Mouse (Mus musculus) right cerebral cortex, postnatal 14 days (tissue): ENCODE data around the gene Lnx2.

Experiments used
- DNase-seq: peaks from one replicate; pipeline ENCODE4 v3.0.0; 2022

The Lnx2 gene

DNA sequence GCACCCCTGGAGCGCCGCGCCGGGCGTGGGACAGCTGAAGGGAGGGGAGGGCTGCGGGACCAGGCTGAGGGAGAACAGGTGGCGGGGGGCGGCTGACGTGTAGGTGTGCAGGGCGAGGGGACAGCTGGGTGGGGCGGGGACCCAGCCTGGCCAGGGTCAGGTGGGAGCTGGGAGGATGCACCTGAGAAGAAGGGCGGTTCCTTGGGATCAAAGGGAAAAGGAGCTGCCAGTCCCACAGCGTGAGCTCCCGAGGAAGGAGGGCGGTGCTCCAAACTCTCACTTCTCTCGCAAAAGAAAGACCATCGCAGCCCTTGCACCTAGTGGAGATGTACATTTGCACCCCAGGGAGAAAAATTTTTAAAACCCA, 396 bp upstream of the Lnx2 start, which contains the start of gene Polr1d:
TSS of gene Polr1d (plus strand) at position 252 of the 367 bp plus-strand sequence.
- no peak for DNase-seq

DNA sequence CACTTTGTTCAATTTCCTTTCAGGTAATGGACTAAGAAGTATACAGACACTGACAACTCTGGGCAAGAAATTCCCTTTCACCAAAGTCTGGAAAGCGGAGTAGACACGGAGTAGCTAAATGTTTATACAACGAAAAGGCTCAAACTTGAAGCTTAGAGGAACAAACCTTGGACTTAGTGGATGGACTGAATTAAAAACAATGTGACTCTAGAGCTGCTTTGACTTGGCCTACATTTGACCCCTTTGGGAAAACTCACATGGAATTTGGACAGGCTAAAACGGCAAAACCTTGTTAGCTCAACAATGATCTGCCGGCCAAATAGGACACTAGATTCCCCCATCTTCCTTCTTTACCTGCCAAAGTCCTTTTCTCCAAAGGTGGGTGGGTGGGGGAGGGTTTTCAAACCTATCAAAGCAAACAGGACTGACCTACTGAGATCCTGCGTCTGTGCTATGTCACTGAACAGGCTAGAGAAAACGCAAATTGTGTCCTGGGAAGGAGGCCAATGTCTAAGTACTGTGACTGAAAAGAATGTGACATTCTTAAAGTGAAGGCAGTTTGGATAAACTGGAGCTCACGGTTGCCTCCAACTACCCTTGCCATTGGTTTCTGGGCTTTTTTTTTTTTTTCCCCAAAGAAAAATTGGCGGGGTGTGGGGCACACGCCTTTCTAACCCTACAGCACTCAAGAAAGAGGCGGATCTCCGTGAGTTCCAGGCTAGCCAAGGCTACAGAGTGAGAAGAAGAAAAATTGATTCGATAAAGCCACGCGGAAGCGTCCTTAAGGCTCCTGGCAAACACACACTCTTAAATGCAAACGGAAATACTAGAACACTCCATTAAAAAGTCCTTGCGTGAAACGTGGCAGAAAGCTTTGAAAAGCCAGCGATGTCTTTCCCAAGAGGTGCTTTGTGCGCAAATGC, 1.0 kb downstream of the Lnx2 start:
- DNase-seq = no peak

DNA sequence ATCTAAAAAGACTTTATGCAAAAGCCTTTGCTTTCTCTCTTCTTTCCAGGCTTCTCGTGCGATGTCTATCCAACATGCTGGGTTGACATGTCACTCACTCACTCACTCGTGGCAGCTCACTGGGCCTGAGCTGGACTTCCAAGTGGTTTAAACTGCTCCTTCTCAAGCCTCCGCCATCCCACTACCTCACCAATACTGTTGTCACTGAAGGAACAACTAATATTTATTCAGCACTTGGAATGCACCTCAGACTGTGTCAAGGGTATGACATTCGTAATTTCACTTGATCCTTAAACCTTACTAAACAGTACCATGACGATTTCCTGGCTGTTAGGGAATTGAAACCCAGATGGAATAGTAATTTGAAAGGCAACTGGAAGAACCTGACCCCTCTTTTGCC, 2.6 kb downstream of the Lnx2 start:
- DNase-seq = no peak

DNA sequence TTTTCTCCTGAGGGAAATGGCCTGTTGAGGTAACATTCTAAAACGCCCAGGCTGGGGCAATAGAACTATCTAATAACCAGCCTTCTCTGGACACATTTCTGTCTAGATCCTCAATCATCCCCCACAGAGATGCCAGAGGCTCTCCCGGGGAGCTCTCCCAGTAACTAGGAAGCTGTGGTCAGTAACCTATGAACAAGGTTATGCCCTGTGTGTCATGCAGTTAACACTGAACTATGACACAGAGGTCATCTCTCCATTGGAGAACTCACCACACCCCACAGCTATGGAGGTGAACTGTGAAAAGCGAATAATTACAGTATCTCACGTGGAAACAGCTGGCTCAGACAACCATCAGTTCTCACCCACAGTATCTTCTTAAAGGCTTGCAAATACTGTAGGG, 4.5 kb downstream of the Lnx2 start:
- DNase-seq = no peak

DNA sequence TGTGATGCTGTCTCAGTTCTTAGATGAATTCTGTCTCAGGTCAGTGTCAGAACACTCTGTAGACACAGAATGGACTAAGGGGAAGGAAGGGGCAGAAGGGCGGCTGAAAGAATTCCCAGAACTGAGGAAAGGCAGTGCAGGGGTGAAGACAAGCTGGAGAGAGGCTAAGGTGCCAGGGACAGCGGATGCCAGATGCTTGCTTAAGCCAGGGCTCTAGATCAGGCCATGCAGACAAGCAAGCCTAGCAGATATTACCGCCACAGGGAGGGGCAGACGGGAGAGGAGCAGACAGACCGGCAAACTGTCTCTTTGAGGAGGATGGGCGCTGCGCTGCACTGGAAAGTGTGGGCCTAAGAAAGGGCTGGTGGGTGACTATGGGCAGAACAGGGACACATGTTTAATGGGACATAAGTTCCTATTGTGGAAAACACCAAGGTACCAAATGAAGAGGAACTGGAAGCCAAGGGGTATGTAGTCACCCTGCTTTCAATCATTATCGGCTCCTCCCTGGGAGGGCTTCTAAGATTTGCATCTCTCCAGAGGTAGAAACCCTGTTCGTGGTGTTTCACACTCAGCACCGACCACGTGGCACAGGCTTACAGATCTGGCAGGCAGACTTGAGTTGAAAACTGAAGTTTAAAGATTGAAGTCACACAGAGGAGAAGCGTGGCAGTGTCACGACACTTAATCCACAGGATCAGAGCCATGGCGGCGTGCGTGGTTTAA, 5.4 kb downstream of the Lnx2 start:
- no peak for DNase-seq

DNA sequence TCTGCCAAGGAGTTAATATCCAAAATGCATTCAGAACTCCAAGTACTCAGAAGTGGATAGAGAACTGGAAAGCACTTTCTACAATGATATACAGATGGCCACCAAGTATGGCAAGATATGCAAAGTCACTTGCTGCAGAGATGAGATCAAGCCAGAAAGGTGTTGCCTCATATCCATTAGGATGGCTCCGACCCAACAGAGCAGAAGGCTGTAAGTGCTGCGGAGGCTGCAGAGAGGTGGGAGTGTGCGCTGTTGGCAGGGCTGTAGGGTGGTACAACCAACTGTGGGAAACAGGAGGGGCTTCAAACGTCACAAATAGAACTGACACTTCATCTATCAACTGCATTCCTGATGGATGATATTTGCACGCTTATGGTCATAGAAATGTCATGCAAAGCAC, 7.5 kb downstream of the Lnx2 start:
- DNase-seq = no peak

DNA sequence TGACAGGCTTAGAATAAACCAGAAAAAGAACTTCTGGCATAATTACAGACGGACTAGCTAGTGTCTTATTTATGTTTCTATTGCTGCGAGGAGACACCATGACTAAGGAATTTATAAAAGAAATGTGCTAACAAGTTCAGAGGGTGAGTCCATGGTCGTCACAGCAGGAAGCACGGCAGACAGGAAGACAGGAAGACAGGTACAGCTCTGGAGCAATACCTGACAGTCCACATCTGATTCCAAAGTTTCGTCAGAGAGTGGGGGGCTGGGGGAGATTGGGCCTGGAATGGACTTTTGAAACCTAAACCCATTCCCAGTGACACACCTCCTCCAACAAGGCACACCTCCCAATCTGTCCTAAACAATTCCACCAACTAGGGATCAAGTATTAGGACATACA, 9.4 kb downstream of the Lnx2 start:
- no peak for DNase-seq

DNA sequence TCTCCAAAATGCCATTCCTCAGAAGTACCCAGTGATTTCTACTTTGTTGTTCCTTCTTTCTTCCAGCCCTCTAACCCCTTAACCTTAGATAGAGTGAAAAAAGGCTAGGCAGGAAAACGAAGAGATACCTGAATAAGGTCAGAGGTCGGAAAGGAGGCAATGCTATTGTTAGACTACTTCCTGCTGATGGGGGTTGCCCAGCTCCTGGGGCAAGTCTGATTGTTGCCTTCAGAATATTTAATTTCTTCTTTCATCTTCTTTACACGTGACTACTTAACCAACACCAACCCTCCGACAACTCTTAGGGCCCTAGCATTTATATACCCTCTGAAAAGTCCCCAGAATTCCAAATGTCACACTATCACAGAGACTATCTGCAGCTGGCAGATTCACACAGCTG, 10.3 kb downstream of the Lnx2 start:
- DNase-seq = no peak

DNA sequence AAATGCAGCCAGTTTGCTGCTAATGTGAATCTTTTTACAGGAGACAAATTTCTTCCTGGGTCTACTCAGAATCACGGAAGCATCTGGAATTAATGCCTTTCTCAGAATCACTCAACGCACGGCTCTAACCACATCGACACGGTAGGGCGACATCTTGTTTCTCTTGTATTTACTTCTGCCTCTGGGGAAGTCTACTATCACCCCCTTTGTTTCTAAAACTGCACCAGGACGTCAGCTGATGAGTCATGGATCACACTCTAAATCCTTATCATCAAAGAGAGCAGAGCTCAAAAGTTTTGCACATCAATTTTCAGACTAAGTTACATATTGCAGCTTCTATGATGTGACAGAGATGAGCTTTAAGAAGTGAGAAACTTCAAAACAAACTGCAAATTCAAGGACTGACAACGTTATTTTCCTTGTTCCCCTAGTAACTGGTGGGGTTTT, 13.1 kb downstream of the Lnx2 start:
- no peak for DNase-seq

DNA sequence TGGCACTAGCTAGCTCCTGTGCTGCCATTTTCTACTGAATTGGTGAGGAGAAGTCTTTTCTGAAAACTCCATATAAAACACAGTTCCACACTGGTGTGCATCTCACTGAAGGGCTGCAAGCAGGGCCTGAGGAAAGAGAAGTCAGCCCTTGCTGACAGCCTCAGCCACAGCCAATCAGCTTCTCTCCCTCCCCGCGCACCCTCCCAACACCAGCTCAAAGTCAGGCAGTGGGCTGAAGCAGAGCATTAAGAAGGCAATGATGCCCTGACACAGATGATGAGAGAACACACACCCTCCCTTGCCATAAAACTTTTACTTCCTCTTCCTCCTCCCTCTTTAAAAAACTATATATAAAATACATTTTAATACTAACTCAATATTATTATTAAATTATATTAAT, 16.4 kb downstream of the Lnx2 start:
- no peak for DNase-seq

DNA sequence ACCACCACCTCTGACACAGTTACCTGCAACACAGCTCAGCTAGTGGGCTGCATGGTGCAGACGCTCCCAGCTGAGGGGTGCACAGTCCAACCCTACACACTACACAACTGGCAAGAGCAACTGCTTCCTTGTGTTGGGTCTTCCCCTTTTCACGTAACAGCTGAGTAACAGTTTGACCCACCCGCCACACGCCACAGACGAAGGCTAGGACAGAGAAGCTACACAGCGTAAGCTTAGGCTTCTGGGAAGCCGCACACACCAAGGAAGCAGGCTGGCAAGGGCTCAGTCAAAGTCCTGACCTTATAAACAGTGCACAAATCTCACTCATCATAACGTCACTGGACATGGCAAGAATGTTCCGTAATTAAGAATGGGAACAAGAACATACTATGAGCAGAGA, 17.1 kb downstream of the Lnx2 start:
- no peak for DNase-seq

DNA sequence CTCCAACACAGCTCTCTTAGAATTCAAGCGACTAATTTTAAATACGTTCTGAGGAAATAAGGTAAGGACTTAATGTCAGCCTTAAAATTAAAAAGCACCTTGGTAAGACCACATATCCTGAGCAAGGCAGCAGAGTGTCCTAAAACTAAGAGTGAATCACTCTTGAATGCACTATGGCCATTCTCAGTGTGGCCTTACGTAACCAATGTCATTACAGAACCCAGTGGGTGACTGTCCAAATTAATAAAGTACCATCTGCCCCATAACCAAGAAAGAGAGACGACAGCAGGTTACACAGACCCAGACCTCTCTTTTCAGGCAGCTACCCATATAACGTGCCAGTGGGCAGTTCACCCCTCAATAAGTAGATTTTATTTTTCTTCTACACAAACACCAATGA, 17.7 kb downstream of the Lnx2 start:
- no peak for DNase-seq

DNA sequence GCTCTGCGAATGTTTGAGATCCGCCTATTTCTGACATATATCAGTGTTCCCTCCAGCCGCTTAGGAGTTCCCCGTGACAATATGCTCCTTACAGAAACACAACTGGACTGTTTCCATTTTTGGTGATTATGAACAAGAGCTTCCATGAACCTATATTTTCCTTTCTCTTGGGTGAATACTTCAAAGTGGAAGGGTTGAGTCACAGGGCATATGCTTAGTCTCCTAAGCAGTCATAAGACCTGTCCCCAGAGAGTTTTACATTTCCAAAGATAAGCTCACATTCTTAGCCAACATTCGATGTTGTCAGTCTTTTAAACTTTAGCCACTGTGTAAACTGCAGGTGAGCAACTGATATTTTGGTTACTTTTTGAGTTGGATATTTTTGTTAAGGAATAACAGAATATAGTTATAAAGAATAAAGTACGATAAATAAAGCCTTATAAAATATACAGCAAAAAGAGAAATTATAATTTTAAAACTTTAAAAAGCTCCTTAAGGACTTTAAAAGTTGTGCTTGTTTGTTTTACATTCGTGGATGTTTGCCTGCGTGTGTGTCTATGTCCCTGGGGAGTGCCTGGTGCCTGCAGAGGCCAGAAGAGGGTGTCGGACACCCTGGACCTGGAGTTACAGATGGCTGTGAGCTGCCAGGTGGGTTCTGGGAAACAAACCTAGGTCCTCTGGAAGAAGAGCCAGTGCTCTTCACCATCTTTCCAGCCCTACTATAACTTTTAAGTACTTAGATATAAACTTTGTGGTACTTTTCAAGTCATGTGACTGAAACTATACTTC, 18.6 kb downstream of the Lnx2 start:
- DNase-seq = no peak

DNA sequence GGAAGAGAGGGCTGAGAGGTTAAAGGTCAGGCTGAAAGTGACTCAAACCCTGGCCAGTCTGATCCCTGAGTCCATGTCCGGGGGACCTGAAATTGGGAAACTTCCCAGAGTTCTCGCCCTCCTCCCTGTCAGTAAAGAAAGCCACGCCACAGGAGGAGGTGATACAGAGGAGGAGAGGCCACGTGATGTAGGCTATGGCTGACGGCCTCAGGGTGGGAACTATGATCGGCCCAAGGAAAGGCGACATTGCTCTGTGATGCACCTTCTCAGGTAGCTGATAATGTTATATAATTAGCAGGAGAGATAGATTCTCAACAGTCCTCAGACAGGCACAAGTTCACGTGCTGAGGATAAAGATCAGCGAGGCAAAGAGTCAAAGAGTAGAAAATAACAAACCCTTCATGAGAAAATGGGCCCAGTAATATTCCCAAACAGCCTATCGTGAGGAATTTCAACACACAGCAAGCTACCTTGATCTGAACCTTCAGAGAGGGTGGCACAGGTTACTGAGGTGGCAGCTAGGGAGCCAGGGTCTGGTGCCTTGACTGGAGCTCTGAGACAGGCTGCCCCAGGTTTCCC, 19.6 kb downstream of the Lnx2 start:
- no peak for DNase-seq

DNA sequence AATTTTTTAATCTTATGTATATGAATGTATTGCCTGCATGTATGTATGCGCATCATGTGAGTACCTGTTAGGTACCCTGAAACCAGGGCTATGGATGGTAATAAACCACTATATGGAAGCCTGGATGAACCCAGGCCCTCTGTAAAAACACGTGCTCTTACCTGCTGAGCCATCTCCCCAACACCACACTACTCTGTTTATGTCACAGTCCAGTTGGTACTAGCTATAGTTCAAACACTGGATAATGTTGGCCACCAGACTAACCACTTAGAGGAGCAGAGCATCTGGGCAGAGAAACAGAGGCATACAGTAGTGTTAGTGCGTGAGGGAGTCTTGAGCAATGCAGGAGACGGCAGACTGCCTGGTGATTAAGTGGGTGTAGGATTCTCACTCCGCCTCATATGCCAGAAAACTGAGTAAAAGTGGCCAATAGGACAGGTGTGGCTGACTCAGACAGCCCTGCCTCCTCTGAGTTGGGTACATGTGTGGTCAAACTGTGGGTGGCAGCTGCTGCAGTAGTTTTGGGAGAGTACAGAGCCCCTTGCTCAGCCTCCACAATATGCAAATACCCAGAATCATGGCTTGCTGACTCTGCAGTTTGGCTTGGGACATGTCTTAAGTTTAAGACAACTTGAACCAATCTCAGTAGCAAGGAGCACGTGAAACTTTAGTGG, 20.7 kb downstream of the Lnx2 start:
- no peak for DNase-seq

DNA sequence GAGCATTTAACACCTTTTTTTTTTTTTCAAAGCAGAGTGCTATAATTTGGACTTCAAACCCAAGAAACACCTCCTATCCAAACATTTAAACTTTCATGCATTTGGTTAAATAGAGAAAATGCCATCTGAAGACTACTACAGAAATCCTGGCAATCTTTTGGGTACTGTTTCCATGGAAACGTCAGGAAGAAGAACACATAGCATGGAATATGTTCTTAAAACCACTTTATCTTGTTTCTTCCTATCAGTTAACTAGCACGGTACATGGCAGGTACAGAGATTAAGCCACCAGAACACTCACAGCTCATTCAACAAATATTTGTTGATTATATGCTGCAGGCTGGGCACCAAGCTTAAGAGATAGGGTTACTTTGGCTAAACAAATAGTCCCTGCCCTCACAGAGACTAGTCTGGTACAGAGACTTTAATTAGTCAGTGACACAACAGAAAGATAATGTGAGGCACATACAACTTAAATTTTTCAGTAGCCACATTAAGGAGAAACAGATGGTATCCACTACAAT, 21.6 kb downstream of the Lnx2 start:
- DNase-seq = no peak

DNA sequence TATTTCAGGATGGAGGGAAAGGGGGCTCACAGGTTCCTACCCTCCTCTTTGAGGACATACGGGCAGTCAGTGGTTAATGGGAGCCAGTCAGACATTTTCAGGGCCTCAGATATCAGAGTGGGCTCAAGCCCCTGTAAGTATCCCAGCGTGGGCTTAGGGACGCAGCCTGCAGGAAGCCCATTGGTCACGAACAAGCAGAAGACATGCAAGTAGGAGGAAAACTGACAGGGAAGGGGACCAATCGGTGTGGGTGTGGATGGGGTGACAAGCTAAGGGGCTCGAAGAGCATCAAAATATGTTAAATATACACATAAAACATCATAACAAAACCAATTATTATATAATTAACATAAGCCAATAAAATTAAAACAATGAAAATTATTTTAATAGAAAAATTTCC, 22.1 kb downstream of the Lnx2 start:
- peak; percentile 40 for DNase-seq

DNA sequence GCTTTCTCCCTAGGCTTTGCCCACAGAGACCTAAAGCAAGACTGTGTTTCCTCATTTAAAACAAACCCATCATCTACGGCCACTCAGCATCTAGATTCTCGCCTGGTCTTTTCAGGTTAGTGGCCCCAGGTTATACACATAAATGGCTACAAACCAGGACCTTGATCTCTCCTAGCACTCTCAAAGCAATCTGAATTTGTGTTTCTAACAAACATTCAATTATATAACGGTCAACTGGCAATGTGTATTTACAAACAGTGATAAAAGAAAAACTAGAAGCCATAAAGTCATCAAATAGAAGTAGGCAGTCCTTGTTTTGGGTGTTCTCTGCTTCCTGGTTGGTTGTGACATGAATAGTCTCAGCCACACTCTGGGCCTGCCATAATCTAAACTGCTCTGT, 22.9 kb downstream of the Lnx2 start:
- no peak for DNase-seq

DNA sequence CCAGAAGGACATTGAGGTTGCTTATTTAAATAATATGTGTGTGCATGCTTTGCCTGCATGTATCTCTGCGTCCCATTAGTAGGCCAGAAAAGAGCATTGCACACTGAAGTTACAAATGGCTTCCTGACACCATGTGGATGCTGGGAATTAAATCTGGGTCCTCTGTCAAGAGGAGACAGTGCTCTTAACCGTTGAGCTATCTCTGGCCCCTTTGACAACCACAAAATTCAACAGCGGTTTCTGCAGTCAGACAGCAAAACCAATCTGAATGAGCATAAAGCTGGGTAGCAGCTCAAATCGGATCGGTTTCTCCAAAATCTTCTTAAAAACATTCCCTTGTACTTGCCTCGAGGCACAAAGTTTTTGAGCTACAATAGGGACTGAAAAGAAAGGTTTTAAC, 23.3 kb downstream of the Lnx2 start:
- no peak for DNase-seq

DNA sequence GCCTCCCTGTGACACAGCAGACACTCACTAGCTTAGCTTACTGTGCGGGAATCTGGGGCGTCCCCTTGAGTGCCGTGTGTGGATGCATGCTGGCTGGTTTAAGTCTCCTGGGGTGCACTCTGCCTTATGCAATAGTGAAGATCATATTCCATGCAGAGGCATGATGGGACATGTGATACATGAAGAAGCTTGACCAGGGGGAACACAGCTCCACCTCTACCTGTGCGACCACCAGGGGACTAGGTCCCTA, 24.2 kb downstream of the Lnx2 start:
- no peak for DNase-seq

DNA sequence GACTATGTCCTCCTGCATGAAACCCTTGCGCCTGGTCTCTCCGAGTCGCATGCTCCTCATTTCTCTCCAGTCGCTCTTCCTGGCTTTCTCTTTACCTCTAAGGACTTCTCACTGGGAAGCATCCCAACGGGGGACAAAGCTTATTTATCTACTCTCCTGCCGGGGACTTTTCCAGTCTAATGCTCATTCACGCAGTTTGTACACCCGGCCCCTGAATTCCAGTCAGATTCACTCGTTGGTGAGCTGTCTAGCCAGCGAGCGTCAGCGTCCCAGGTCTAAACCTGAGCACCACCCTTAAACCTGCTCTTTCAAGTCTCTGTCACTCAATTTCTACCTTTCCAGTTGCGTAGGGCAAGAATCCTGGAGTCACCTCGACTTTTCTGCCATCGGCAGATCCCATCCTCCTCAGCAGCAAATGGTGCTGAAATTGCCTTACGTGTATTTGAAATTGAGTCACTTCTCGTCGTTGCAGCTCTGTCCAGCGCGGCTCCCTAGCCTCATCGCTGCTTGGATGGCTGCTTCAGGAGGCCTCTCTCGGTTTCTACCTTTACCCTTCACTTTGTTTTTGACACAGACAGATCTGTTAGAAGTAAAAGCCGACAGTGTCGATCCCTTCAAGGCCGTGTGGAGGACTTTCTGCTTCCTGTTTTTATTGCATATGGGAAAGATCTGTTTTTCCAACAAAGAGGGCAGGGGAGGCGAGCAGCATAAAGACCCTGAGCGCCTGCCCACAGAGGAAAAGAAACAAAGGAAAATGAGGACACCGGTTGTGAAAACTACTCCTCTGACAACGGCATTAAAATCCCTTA, 24.7 kb downstream of the Lnx2 start:
- DNase-seq = no peak
